Mouse (Mus musculus): ENCODE measurements at regions not wholly inside any gene's neighbourhood (a gene's known extent, or its start where the extent isn't known, plus 50 kb on each side); places are given as distances from the start of the nearest gene placed in this dataset.

DNA sequence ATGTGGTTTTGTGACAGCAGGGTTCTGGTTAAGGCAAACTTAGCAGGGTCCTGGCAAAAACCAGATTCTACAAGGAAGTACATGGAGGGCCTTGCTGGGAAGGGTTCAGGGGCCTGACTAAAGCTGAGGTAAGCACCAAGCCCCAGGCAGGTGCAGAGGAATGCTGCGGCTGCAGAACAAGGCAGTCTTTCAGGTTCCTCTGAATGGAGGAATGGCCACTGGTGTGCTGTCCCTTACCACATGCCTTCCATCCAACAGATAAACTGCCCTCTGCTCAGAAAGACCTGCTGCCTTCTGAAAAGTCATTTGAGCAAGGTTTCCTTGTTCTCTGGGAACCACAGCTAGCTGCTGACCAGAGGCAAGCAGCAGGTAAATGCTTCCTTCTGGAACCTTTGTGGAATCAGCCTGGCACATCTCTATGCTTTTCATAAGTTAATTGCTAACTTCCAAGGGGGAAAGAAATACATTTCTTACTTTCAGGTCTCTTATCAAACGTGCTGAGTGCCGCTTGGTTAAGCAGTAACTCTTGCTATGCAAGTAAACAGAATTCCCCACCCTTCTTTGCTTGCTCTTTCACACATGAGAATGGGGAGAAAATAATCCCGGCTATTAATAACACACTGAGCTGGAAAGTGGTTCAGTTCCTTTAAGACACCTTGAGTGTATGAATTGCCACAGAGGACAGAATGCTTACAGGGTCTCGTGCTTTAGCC lies 105.5 kb downstream of the Fgf9 start:
- Histone ChIP-seq H3K36me3 (ENCODE audit: control insufficient read depth in 1 of 2, insufficient read depth in 2 of 2, low read length in 2 of 2) (no peaks in the 10 kb centered on the region), H3K79me2 (ENCODE audit: control insufficient read depth, insufficient read depth, low read length, poor library complexity) (no peaks in the 10 kb centered on the region), H3K4me1 (ENCODE audit: control insufficient read depth in 1 of 2, insufficient read depth in 2 of 2, low read length in 2 of 2) (no peaks in the 10 kb centered on the region), H3K27me3 (ENCODE audit: control insufficient read depth in 1 of 2, insufficient read depth in 2 of 2, low read length in 2 of 2) (no peaks in the 10 kb centered on the region; a peak in 1 of 4 replicates), H3K27ac (ENCODE audit: control insufficient read depth, low read depth, low read length) (no peak overlapping the region), H3K4me3 (ENCODE audit: control insufficient read depth in 1 of 2, insufficient read depth in 1 of 2, low read depth in 2 of 2, low read length in 2 of 2) (no peak overlapping the region), H3K9me3 (replicated peaks; ENCODE audit: insufficient read depth, low read length) (no peaks in the 10 kb centered on the region), H3K9ac (ENCODE audit: control insufficient read depth, low read depth, low read length, poor library complexity, severe bottlenecking) (no peak overlapping the region)
- TF ChIP-seq ZNF384 (IDR thresholded peaks at IDR 0.05; ENCODE audit: low read depth, low read length) (no peak), MXI1 (IDR thresholded peaks at IDR 0.05; ENCODE audit: low read depth, low read length) (no peak), POLR2A (IDR thresholded peaks at IDR 0.05; ENCODE audit: control insufficient read depth in 1 of 2, insufficient read depth in 1 of 2, low read depth in 1 of 2, low read length in 2 of 2, poor library complexity in 1 of 2) (no peak)
- DNase-seq (ENCODE audit: low read depth, low spot score) = no peak

- Histone ChIP-seq H3K27me3 (ENCODE audit: control insufficient read depth in 1 of 2, insufficient read depth in 2 of 2, low read length in 2 of 2) (no peaks in the 10 kb centered on the region; a peak in 1 of 4 replicates), H3K9ac (ENCODE audit: control insufficient read depth, low read depth, low read length, poor library complexity, severe bottlenecking) (no peak overlapping the region), H3K4me1 (ENCODE audit: control insufficient read depth in 1 of 2, insufficient read depth in 2 of 2, low read length in 2 of 2) (no peaks in the 10 kb centered on the region), H3K36me3 (ENCODE audit: control insufficient read depth in 1 of 2, insufficient read depth in 2 of 2, low read length in 2 of 2) (no peaks in the 10 kb centered on the region), H3K9me3 (replicated peaks; ENCODE audit: insufficient read depth, low read length) (no peaks in the 10 kb centered on the region), H3K27ac (ENCODE audit: control insufficient read depth, low read depth, low read length) (no peak overlapping the region), H3K4me3 (ENCODE audit: control insufficient read depth in 1 of 2, insufficient read depth in 1 of 2, low read depth in 2 of 2, low read length in 2 of 2) (no peak overlapping the region), H3K79me2 (ENCODE audit: control insufficient read depth, insufficient read depth, low read length, poor library complexity) (no peaks in the 10 kb centered on the region)
- DNase-seq (ENCODE audit: low read depth, low spot score) = no peak
- no peak for TF ChIP-seq MEF2A (IDR thresholded peaks at IDR 0.05; ENCODE audit: extremely low read depth, insufficient replicate concordance, low read depth, low read length, poor library complexity, severe bottlenecking)
- TF ChIP-seq SIN3A (IDR thresholded peaks at IDR 0.05; ENCODE audit: low read length) = no peak
- TF ChIP-seq MAFK (IDR thresholded peaks at IDR 0.05; ENCODE audit: borderline replicate concordance, low read depth, low read length) = no peak
- TF ChIP-seq ETS1 (IDR thresholded peaks at IDR 0.05; ENCODE audit: low read depth, low read length) = no peak
- TF ChIP-seq TBP (IDR thresholded peaks at IDR 0.05; ENCODE audit: low read depth, low read length) = no peak
- no peak for TF ChIP-seq MYC (IDR thresholded peaks at IDR 0.05; ENCODE audit: low read depth, low read length)
- no peak for TF ChIP-seq BHLHE40 (IDR thresholded peaks at IDR 0.05; ENCODE audit: borderline replicate concordance, low read depth, low read length)
- TF ChIP-seq POLR2AphosphoS2 (IDR thresholded peaks at IDR 0.05; ENCODE audit: low read length) = no peak
- TF ChIP-seq ZKSCAN1 (IDR thresholded peaks at IDR 0.05; ENCODE audit: low read depth, low read length) = no peak
- TF ChIP-seq KAT2A (conservative IDR thresholded peaks at IDR 0.05; ENCODE audit: low read depth, low read length) = no peak
- TF ChIP-seq NRF1 (IDR thresholded peaks at IDR 0.05; ENCODE audit: insufficient read depth, low read depth, low read length, poor library complexity, severe bottlenecking) = no peak
- no peak for TF ChIP-seq ZNF384 (IDR thresholded peaks at IDR 0.05; ENCODE audit: low read depth, low read length)
- TF ChIP-seq JUND (IDR thresholded peaks at IDR 0.05; ENCODE audit: low read depth, low read length) = no peak
- TF ChIP-seq MXI1 (IDR thresholded peaks at IDR 0.05; ENCODE audit: low read depth, low read length) = no peak
- TF ChIP-seq UBTF (IDR thresholded peaks at IDR 0.05; ENCODE audit: borderline replicate concordance, insufficient read depth, low read depth, low read length) = no peak
Observed at GRCm38 (mm10) chr14:58174512-58174911, 104.2 kb downstream of the Fgf9 start.

Measured in MEL (cell line).